Mouse (Mus musculus): ENCODE measurements around the gene Litaf. TPM values are rescaled to one million over a fixed set of nuclear protein-coding genes. Genes with fewer than 3 reads are reported as not detected.
"Not testable (repeated sequence)": the region's sequence is repeated elsewhere in the genome, so short reads cannot be mapped to it uniquely, and the experiment has no call there.

Litaf gene
- total RNA-seq, 2 experiments from 2014 or later = 10.0 to 22.2 TPM

GRCm38 (mm10) chr16:11030844-11031243, 35.1 kb downstream of the Litaf start:
- no peak for ATAC-seq (replicated peaks; ENCODE audit: low FRiP score, poor library complexity, severe bottlenecking)

- ATAC-seq (replicated peaks; ENCODE audit: low FRiP score, poor library complexity, severe bottlenecking) = no peak
These were observed 37.8 kb downstream of the Litaf start for GRCm38 (mm10) chr16:11028206-11028605.

- no peak for ATAC-seq (replicated peaks; ENCODE audit: low FRiP score, poor library complexity, severe bottlenecking)
These were observed 41.1 kb downstream of the Litaf start for GRCm38 (mm10) chr16:11024841-11025240.

GRCm38 (mm10) chr16:11023618-11024017, 42.3 kb downstream of the Litaf start:
- no peak for ATAC-seq (replicated peaks; ENCODE audit: low FRiP score, poor library complexity, severe bottlenecking)

GRCm38 (mm10) chr16:11022113-11022489, 43.9 kb downstream of the Litaf start:
- no peak for ATAC-seq (replicated peaks; ENCODE audit: low FRiP score, poor library complexity, severe bottlenecking)

- no peak for ATAC-seq (replicated peaks; ENCODE audit: low FRiP score, poor library complexity, severe bottlenecking)
These were observed 44.4 kb downstream of the Litaf start for GRCm38 (mm10) chr16:11021403-11022112.

- no peak for ATAC-seq (replicated peaks; ENCODE audit: low FRiP score, poor library complexity, severe bottlenecking)
These were observed 48.0 kb downstream of the Litaf start for GRCm38 (mm10) chr16:11017807-11018595.

GRCm38 (mm10) chr16:11016353-11016752, 49.6 kb downstream of the Litaf start:
- no peak for ATAC-seq (replicated peaks; ENCODE audit: low FRiP score, poor library complexity, severe bottlenecking)

GRCm38 (mm10) chr16:11014407-11014806, 51.5 kb downstream of the Litaf start:
- no peak for ATAC-seq (replicated peaks; ENCODE audit: low FRiP score, poor library complexity, severe bottlenecking)

- ATAC-seq (replicated peaks; ENCODE audit: low FRiP score, poor library complexity, severe bottlenecking) = not testable (repeated sequence)
These were observed 52.4 kb downstream of the Litaf start for GRCm38 (mm10) chr16:11013464-11014147.

GRCm38 (mm10) chr16:11012571-11013463, 53.1 kb downstream of the Litaf start:
- ATAC-seq (replicated peaks; ENCODE audit: low FRiP score, poor library complexity, severe bottlenecking) = peak; percentile 52

- no peak for ATAC-seq (replicated peaks; ENCODE audit: low FRiP score, poor library complexity, severe bottlenecking)
These were observed 54.0 kb downstream of the Litaf start for GRCm38 (mm10) chr16:11011939-11012338.

GRCm38 (mm10) chr16:11011206-11011605, 54.8 kb downstream of the Litaf start:
- ATAC-seq (replicated peaks; ENCODE audit: low FRiP score, poor library complexity, severe bottlenecking) = no peak

- no peak for ATAC-seq (replicated peaks; ENCODE audit: low FRiP score, poor library complexity, severe bottlenecking)
These were observed 55.7 kb downstream of the Litaf start for GRCm38 (mm10) chr16:11010270-11010669.

GRCm38 (mm10) chr16:11008162-11008991, 57.6 kb downstream of the Litaf start:
- no peak for ATAC-seq (replicated peaks; ENCODE audit: low FRiP score, poor library complexity, severe bottlenecking)

- ATAC-seq (replicated peaks; ENCODE audit: low FRiP score, poor library complexity, severe bottlenecking) = no peak
These were observed 59.9 kb downstream of the Litaf start for GRCm38 (mm10) chr16:11006100-11006499.

- ATAC-seq (replicated peaks; ENCODE audit: low FRiP score, poor library complexity, severe bottlenecking) = no peak
These were observed 64.0 kb downstream of the Litaf start for GRCm38 (mm10) chr16:11001703-11002659.

GRCm38 (mm10) chr16:10999809-11000208, 66.1 kb downstream of the Litaf start:
- peak; percentile 39; the same call in 1 of the 2 replicates for ATAC-seq (replicated peaks; ENCODE audit: low FRiP score, poor library complexity, severe bottlenecking)

Measured in erythroid progenitor cell, adult 5-6 weeks (primary cell).